Mouse (Mus musculus): ENCODE measurements at regions not wholly inside any gene's neighbourhood (a gene's known extent, or its start where the extent isn't known, plus 50 kb on each side); places are given as distances from the start of the nearest gene placed in this dataset.

DNA sequence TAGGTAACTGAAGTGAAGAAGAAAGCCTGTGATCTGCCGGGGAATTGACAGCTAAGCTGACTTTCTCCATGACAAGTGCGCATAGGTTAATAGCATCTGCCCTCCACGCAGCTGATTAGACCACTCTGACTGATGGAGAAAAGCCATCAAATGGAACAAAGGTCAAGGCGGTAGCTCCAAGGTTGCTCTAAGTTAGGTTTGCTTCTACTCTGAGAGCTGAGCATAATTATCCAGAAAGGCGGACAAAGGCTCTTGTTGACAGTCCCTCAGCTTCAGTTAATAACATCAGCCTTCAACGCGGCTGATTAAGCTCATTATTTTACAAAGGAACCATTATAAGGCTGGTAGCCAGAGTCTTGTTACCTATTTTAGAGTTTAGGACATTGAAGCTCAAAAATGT, 54.0 kb upstream of the Enpep start:
- DNase-seq = no peak

DNA sequence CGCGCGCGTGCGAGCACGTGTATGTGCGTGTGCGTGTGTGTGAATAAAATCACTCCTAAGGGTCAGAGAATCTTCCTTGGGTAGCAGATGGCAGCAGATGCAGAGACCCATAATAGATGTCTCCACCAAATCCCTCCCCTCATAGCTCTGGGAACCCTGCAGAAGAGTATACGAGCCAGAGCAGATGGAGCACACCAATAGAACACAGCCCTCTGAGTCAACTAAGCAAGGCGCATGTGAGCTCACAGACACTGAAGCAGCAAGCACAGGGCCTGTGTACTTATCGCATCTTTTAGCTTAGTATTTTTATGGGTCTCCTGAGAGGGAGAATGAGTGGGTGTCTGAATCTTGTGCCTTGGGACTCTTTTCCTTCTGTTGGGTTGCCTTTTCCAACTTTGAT, 58.0 kb upstream of the Enpep start:
- DNase-seq = no peak

- DNase-seq = no peak
Measured at GRCm38 (mm10) chr3:129391888-129392813, 59.6 kb upstream of the Enpep start.

- DNase-seq = no peak
Measured at GRCm38 (mm10) chr3:129392814-129393804, 60.6 kb upstream of the Enpep start.

DNA sequence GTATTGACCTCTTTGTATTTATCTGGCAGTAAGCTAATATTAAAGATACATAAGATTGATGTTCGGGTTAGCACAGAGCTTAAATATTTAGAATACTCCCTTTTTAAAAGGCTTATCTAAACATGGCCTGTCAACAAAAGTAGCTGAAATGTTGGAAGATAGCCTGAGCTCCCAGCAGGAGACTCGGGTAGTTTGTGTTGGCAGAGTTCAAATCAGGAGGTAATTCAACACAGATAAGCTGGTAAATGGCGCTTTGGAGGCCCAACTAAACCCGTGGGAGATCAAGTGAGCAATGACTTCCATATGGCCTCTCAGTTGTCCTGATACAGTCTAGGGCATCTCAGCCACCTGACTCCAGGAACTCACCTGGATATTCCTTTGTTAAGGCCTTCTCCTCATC, 65.0 kb upstream of the Enpep start:
- DNase-seq = peak; percentile 42 to 66

DNA sequence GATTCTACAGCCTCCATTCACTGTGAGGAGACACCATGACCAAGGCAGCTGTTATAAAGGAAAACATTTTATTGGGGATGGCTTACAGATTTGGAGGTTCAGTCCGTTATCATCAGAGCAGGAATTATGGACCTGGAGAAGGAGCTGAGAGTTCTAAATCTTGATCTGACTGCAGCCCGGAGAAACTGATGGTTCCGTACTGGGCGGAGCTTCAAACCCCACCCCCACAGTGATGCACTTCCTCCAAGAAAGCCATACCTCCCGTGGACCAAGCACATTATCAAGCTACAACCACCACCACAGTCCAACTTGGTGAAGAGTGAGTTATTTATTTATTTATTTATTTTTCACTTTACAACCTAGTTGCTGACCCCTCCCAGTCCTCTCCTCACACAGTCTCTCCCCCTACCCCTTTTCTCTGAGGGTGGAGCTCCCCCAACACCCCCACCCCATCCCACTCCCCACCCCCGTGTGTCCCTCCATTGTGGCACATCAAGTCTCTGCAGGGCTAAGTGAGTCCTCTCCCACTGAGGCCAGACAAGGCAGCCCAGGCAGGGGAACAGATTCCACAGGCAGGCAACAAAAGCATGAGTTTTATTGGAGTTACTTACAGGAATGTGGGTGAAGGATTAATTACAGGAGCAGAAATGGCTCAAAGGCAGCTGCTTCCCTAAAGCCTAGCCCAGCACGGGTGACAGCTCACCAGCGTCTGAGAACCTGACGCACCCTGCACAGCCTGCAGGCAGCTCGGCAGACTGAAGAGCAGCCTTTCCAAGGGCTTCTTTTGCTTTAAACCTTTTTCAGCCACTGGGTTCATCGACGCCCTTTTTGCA, 67.8 kb upstream of the Enpep start:
- DNase-seq = no peak

DNA sequence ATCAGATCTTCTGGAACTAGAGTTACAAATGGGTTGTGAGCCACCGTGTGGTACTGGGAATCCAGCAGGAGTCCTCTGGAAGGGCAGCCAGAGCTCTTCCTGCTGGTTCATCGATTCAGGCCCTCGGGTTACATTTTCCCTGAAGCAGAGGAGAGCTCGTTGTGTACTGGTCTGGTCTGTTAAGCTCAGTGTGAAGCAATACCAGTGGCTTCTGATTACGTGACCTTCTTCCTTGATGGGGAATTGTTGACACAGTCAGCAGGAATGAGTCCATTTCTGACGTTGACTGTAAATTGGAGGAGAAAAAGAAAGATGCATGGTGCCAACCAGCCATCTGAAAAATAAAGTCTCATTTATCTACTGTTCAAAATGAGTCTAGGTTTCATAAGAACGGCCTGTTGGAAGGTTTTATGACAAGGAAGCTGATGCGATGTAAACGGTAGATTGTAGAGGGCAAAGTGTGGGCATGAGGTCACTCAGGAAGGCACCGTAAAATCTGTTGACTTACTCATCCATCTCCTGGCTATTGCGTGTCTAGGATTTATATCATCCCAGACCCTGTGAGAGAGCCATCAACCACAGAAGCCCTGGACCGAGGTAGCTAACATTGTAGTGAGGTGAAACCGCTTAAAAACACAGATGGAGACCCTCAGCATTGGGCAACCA, 79.0 kb upstream of the Enpep start:
- no peak for DNase-seq

GRCm38 (mm10) chr3:129412126-129412960, 79.8 kb upstream of the Enpep start:
- no peak for DNase-seq

GRCm38 (mm10) chr3:129412961-129413246, 80.4 kb upstream of the Enpep start:
- DNase-seq = no peak

DNA sequence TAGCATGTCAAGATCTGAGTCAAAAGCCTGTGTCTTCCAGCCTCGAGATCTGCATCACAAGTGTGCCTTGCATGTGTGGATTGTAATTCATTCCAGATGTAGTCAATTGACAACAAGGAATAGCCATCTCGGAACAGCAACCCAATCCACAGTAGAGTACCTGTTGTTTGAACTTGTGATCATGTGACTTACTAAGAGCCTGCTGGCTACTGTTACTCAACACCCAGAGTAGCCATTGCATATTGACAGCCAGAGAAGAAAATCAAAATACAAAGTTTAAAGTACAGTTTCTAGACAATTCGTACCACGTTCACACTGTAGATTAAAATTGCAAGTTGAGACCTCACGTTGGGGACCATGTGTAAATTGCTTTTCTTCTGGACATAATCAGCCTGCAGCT, 83.1 kb upstream of the Enpep start:
- no peak for DNase-seq

DNA sequence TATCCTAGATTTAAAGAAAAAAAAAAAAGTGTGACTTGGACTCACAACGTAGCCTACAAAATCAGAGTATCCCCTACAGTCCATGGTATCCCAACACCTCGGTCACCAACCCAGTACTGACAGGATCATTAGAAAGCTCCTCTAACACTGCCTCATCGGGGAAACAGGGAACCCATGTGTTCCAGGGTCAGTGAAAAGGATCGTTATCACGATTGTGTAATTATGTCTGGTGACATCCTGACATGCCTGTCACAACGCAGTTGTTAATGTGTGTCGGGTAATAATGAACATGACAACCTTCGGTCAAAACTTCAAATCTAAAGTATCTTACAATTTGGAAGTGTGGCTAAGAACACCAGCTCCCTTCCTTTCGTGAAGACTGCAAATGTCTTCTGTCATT, 83.8 kb upstream of the Enpep start:
- no peak for DNase-seq

DNA sequence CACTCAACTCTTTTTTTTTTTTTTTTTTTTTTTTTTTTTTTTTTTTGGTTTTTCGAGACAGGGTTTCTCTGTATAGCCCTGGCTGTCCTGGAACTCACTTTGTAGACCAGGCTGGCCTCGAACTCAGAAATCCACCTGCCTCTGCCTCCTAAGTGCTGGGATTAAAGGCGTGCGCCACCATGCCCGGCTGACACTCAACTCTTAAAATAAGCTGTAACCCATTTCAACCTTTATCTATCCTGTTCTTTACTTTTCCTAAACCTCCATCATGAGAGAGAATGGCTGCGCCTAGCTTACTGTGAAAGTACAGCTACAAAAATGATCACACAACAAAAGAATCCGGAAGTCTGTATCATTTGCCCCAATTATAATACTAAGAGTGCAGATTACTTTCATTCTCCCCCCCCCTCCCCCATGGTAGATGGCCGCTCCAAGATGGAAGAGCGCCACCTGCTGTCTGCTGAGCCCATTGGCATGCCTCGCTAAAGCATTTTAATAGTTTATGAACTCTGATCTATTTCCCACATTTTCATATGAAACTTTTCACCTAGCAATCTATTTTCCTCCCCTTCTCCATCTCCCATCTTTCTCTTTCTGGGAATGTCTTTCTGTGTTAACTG, 89.2 kb upstream of the Enpep start:
- DNase-seq = peak; percentile 43 to 59

DNA sequence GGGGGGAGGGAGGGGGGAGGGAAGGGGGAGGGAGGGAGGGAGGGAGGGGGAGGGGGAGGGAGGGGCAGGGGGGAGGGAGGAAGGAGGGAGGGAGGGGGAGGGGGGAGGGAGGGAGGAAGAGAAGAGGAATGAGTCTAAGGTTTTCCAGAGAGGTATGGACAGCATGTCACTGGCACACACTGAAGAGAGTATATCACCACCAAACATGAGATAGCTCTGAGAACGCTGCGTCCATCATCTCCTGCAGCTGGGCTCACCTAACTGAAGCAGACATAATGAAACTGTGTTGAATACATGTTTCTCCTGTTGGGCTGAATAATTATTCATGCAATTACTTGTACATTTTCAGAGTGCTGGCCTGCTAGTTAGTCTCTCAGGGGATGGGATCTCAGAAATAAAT, 96.2 kb upstream of the Enpep start:
- no peak for DNase-seq

DNA sequence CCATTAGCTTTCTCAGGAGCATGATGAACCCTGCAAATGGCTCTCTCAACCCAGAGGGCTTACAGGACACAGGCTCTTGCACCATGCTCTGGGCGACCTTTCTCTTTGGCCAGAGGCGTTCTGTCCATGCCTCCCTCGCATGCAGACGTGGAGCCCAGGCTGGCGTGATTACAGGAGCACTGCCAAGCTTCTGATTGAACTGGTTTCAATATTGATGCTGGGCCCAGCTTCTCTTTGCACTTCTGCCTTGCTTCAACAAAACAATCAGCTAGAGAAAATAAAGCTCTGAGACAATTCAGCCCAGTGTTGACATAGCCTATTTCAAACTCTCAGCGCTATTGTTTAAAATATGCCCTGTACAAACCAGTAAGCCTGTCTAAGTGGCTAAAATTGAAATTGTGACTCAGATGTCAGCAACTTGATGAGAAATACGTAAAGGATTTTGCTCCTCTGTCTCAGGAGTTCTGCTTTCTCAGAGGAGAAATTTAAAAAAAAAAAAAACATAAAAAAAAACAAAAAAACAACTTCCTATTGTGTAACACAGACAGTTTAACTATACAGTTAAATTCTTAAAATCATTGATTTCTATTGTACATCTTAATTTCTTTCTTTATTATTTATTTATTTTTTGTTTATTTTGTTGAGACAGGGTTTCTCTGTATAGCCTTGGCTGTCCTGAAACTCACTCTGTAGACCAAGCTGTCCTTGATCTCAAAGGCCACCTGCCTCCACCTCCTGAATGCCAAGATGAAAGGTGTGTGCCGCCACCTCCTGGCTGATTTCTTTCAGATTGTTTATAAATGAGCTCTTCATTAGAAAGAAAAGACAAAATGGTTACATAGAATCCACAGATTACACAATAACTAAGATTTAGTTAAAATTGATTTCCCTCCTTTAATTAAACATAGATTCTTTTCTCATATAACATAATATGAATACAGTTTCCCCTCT, 96.9 kb upstream of the Enpep start:
- DNase-seq = peak; percentile 79

- DNase-seq = no peak
Measured at GRCm38 (mm10) chr3:129434056-129434455, 98.1 kb upstream of the Elovl6 start.

GRCm38 (mm10) chr3:129437687-129438086, 94.5 kb upstream of the Elovl6 start:
- DNase-seq = no peak

DNA sequence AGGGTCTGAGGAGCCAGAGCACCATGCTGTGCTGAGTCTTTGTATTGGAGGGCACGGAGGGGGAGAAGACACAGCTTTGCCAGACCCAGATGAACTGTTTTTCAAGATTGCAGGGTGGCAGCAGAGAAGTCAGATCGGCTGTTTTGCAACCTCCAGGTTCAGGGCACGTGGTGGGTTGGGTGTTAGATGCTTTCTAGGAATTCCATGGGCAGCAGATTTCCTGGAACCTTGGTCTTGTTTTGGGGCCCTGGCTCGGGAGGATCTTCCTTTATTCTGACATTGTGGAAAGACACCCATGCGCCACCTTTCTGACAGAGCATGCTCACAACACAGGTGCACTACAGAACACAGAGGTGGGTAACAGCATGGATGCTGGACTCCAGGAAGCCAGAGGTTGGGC, 89.4 kb upstream of the Elovl6 start:
- DNase-seq = no peak

DNA sequence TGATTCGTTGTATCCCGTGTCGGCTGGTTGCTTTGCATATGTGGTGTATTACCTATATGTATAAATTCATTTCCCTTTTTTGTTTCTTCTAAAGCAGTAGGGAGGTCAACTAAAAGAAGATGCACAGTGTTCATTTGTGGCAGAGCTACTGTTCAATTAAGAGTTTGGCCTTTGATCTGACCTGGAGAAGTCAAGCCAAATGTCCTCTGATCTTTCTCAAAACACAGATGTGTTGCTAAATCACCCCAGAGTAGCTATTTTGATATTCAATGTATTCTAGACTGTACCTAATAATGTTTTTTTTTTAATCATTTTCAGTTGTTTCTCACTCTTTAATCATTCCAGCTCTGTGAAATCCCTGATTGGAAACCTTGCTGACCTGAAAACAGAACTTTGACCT, 87.9 kb upstream of the Elovl6 start:
- no peak for DNase-seq

DNA sequence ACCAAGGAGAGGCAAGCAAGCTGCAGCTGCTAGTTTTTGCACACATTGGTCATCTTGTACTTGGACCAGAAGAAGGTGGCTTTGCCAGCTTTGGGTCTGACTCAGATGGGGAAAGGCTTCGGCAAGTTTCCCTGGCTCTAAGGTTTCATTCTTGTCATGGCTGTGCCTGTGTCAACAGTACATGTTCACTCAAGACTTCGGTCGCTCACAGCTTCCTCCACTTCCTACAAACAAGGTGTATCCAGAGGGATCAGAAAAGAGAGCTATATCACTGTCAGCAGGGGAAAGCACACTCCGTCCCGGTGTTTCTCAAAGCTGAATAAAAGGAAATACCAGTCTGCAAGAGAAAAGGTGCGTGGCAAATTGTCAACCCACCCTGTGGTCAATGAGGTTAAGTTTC, 86.2 kb upstream of the Elovl6 start:
- no peak for DNase-seq

- no peak for DNase-seq
Measured at GRCm38 (mm10) chr3:129449928-129450327, 82.2 kb upstream of the Elovl6 start.

All from cerebellum, postnatal 14 days (tissue).